Mouse (Mus musculus) ES-E14 (cell line): ENCODE measurements around the gene Aqp7.

Experiments
- ZC3H11A ChIP-seq: IDR thresholded peaks from 2 replicates; pipeline ENCODE4 v1.6.1; 2012; ENCODE audit warnings: low read depth, mild to moderate bottlenecking, inconsistent platforms, low read length, borderline replicate concordance
- ZNF384 ChIP-seq: IDR thresholded peaks from 2 replicates; pipeline ENCODE4 v1.6.1; 2012; ENCODE audit warnings: low read depth, low read length, inconsistent platforms

DNA sequence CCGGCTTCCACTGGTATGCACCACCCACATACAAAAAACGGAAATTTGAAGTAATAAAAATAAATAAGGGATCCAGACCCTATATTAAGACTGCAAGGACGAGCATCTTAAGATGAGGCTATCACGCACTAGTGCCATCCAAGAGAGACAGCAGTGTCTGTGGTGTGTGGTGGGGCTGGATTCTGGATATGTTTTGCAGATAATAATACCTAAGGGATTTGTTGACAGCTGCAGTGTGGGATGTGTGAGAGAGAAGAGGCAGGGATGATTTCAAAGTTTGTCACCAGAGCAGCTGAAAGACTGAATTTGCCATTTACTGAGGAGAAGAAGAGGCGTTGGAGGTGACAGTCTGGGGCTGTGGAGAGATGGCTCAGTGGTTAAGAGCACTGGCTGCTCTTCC is 18.6 kb downstream of the Aqp7 start:
- no peak for TF ChIP-seq ZC3H11A
- no peak for TF ChIP-seq ZNF384
